Mouse (Mus musculus) cerebellum, adult (tissue): ENCODE results near the gene Dvl2.

Experiments used
- ATAC-seq: cut with Nextera tagmentation; 2 replicates; pipeline ENCODE4 v1.9.2; 2017; ENCODE audit warnings: mild to moderate bottlenecking, moderate library complexity, mixed read lengths; ENCODE audit not compliant: insufficient number of reproducible peaks, low FRiP score, low TSS enrichment

Dvl2 gene

GRCm38 (mm10) chr11:70053898-70054570, 53.6 kb downstream of the Dvl2 start, which contains the start of gene Asgr1:
Asgr1 (plus strand) TSS chr11:70054085.
- ATAC-seq, result no peak

GRCm38 (mm10) chr11:70055618-70056214, 55.3 kb downstream of the Dvl2 start:
- ATAC-seq, result no peak; the same call in 1 of the 2 replicates

- ATAC-seq, result no peak
These were observed 57.4 kb downstream of the Dvl2 start for GRCm38 (mm10) chr11:70057805-70058204.

GRCm38 (mm10) chr11:70059930-70060329, 59.5 kb downstream of the Dvl2 start:
- ATAC-seq, result no peak
